In the genomic region with DNA sequence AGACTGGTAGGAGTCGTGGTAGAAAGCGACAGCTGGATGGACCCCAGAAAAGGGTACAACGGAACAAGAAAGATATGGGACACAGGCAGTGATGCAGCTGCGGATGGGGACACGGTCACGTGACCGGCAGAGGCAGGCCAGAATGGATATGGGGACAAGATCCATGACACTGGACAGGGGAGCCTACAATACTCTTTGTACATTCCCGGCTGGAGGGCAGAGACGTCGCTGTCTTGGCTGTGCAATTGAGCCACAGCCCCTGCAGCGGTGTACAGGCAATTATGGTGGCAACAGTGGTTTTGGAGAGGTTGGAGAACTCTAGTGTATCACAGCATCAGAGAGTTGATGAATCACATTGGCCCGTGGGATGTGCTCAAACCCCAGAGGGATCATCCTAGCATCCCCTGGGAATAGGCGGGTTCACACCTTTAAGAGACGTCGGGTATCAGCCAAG, we compare ENCODE assay signal across 8 mouse cellular contexts. TPM values are rescaled to one million over a fixed set of nuclear protein-coding genes. Genes with fewer than 3 reads are reported as not detected.
A peak's percentile ranks its signal among the peaks of the same experiment; 100 is the strongest.
DNase-seq lines count a peak whose midpoint lies in the region; ATAC-seq and TF ChIP-seq lines count a peak whose summit lies in the region.

No protein-coding gene starts in this region.

- H3K36me3 ChIP-seq in ES-E14 (ENCODE audit: control insufficient read depth, insufficient read depth, low read length, poor library complexity, severe bottlenecking) = no peaks in the 10 kb centered on the region
- H3K36me3 ChIP-seq in erythroblast, embryonic 14.5 days (ENCODE audit: control insufficient read depth) = peaks cover 51% of the 10 kb centered on the region
- no peaks in the 10 kb centered on the region for H3K36me3 ChIP-seq in hindbrain, postnatal 0 days (ENCODE audit: insufficient read depth, low read length)
- H3K36me3 ChIP-seq in liver, embryonic 16.5 days (ENCODE audit: control insufficient read depth, insufficient read depth) = no peaks in the 10 kb centered on the region
- H3K36me3 ChIP-seq in neural tube, embryonic 14.5 days (ENCODE audit: control insufficient read depth, insufficient read depth, low read length) = no peaks in the 10 kb centered on the region

- intact Hi-C loops in gastrocnemius, postnatal 36 days (cut with DNase I) = no loop called here

- TF ChIP-seq CTCF in hindbrain, postnatal 0 days (IDR thresholded peaks at IDR 0.05; ENCODE audit: low read depth) = no peak

- in situ Hi-C loops in ES-E14 (cut with MboI; ENCODE audit: low sequenced_read_pairs in 2 of 2, unreplicated experiment in 2 of 2) = no loop called here

- no peaks in the 10 kb centered on the region for H3K9me3 ChIP-seq in ES-E14 (ENCODE audit: control insufficient read depth, insufficient read depth, low read depth, low read length)
- H3K9me3 ChIP-seq in erythroblast, embryonic 14.5 days (ENCODE audit: control insufficient read depth, low read length) = no peaks in the 10 kb centered on the region
- no peaks in the 10 kb centered on the region for H3K9me3 ChIP-seq in hindbrain, postnatal 0 days (ENCODE audit: low read length)
- no peaks in the 10 kb centered on the region for H3K9me3 ChIP-seq in liver, embryonic 16.5 days (replicated peaks; ENCODE audit: control insufficient read depth, low read length)
- H3K9me3 ChIP-seq in neural tube, embryonic 14.5 days (ENCODE audit: control insufficient read depth, low read length) = no peaks in the 10 kb centered on the region

- H3K9ac ChIP-seq in ES-E14 (ENCODE audit: insufficient read depth, low read depth, low read length, poor library complexity, severe bottlenecking) = peak overlapping the region; percentile 71
- peak overlapping the region; percentile 79 for H3K9ac ChIP-seq in hindbrain, postnatal 0 days (replicated peaks; ENCODE audit: low read length)
- H3K9ac ChIP-seq in liver, embryonic 16.5 days (ENCODE audit: low read depth, low read length) = peak overlapping the region; percentile 87
- H3K9ac ChIP-seq in neural tube, embryonic 14.5 days (replicated peaks; ENCODE audit: low read depth, low read length) = peak overlapping the region; percentile 83

- WGBS in hindbrain, postnatal 0 days = 5% methylated on average over 15 of the region's 15 CpGs
- 4% methylated on average over 15 of the region's 15 CpGs for WGBS in liver, embryonic 16.5 days (ENCODE audit: insufficient replicate concordance)
- 3% methylated on average over 15 of the region's 15 CpGs for WGBS in neural tube, embryonic 14.5 days

- H3K27me3 ChIP-seq in erythroblast, embryonic 14.5 days (ENCODE audit: control insufficient read depth) = no peaks in the 10 kb centered on the region
- H3K27me3 ChIP-seq in hindbrain, postnatal 0 days (ENCODE audit: insufficient read depth, low read length) = no peaks in the 10 kb centered on the region
- peaks cover 6% of the 10 kb centered on the region; the same call in 1 of the 2 replicates for H3K27me3 ChIP-seq in liver, embryonic 16.5 days (ENCODE audit: control insufficient read depth, insufficient read depth, low read depth, low read length)
- H3K27me3 ChIP-seq in neural tube, embryonic 14.5 days (ENCODE audit: control insufficient read depth, insufficient read depth, low read length) = 0 out of 2 replicates have a peak, but pooled peaks cover 4% of the 10 kb centered on the region

- no peak overlapping the region for H3K27ac ChIP-seq in ES-E14 (ENCODE audit: insufficient read depth, low read depth, low read length, poor library complexity, severe bottlenecking)
- peak overlapping the region; percentile 79 for H3K27ac ChIP-seq in hindbrain, postnatal 0 days
- peak overlapping the region; percentile 93 for H3K27ac ChIP-seq in liver, embryonic 16.5 days (ENCODE audit: low read length)
- peak overlapping the region; percentile 72 for H3K27ac ChIP-seq in neural tube, embryonic 14.5 days (ENCODE audit: low read depth, low read length)

- peak; percentile 50 for DNase-seq in gastrocnemius, postnatal 10 days
- no peak for DNase-seq in gastrocnemius, postnatal 36 days
- DNase-seq in ES-E14 (ENCODE audit: low read depth, low spot score) = no peak
- DNase-seq in hindbrain, postnatal 0 days (ENCODE audit: low spot score) = peak; percentile 54
- DNase-seq in urinary bladder, postnatal 25 days (ENCODE audit: low spot score) = no peak

- peak overlapping the region; percentile 93 for H3K4me2 ChIP-seq in hindbrain, postnatal 0 days (ENCODE audit: low read depth, low read length)
- peak overlapping the region; percentile 100 for H3K4me2 ChIP-seq in liver, embryonic 16.5 days (ENCODE audit: low read depth, low read length)
- H3K4me2 ChIP-seq in neural tube, embryonic 14.5 days (ENCODE audit: low read depth, low read length) = peak overlapping the region; percentile 92

- ATAC-seq in hindbrain, postnatal 0 days = no peak
- peak; percentile 2; the same call in 1 of the 2 replicates for ATAC-seq in liver, embryonic 16.5 days (ENCODE audit: low read depth)
- peak; percentile 19 for ATAC-seq in neural tube, embryonic 14.5 days (ENCODE audit: low read depth)

- H3K4me1 ChIP-seq in ES-E14 (ENCODE audit: control insufficient read depth in 2 of 2, insufficient read depth in 2 of 2, low read length in 2 of 2, poor library complexity in 1 of 2) = peaks cover 12 to 37% of the 10 kb centered on the region in 2 experiments
- H3K4me1 ChIP-seq in erythroblast, embryonic 14.5 days (ENCODE audit: control insufficient read depth) = peaks cover 100% of the 10 kb centered on the region
- peaks cover 69% of the 10 kb centered on the region for H3K4me1 ChIP-seq in hindbrain, postnatal 0 days (ENCODE audit: insufficient read depth, low read length)
- peaks cover 93% of the 10 kb centered on the region for H3K4me1 ChIP-seq in liver, embryonic 16.5 days (ENCODE audit: control insufficient read depth, low read depth, low read length)
- H3K4me1 ChIP-seq in neural tube, embryonic 14.5 days (ENCODE audit: control insufficient read depth, insufficient read depth, low read length) = peaks cover 56% of the 10 kb centered on the region

- H3K4me3 ChIP-seq in ES-E14 (ENCODE audit: insufficient read depth in 1 of 2, low read depth in 1 of 2, low read length in 2 of 2, poor library complexity in 1 of 2, severe bottlenecking in 1 of 2) = peak overlapping the region; percentile 75 to 82
- peak overlapping the region; percentile 78 for H3K4me3 ChIP-seq in erythroblast, embryonic 14.5 days (replicated peaks)
- peak overlapping the region; percentile 72 for H3K4me3 ChIP-seq in hindbrain, postnatal 0 days (ENCODE audit: low read length)
- peak overlapping the region; percentile 78 for H3K4me3 ChIP-seq in liver, embryonic 16.5 days (ENCODE audit: low read depth, low read length)
- peak overlapping the region; percentile 70 for H3K4me3 ChIP-seq in neural tube, embryonic 14.5 days (ENCODE audit: low read depth, low read length)

TF ChIP-seq in ES-E14, 5 proteins besides CTCF, POLR2A, EP300 and RAD21 (continues in another document):
- TF ChIP-seq ZC3H11A (IDR thresholded peaks at IDR 0.05; ENCODE audit: borderline replicate concordance, low read depth, low read length) = no peak

RNA-seq across cellular contexts. Expression of gene Tbc1d24, which starts 0.6 kb away (rescaled TPM):
- total RNA-seq in gastrocnemius, postnatal 10 days (2021) = 1 to 10 TPM; 5.8 to 8.9 TPM
- 1 to 10 TPM; 2.9 to 4.4 TPM for total RNA-seq in gastrocnemius, postnatal 36 days (2021)
- 14.1 and 20.4 TPM in 2 replicates for total RNA-seq in ES-E14 (2012; rRNA removed)
- polyA plus RNA-seq in erythroblast, embryonic 14.5 days (2012) = 0.44 and 0.61 TPM in 2 replicates
- total RNA-seq in hindbrain, postnatal 0 days (2014; rRNA removed) = 145 and 151 TPM in 2 replicates
- 21.1 and 22.8 TPM in 2 replicates for polyA plus RNA-seq in hindbrain, postnatal 0 days (2015; fragmentation: Nextera tagmentation; extraction: Ambion mirVana)
- 7.0 and 7.4 TPM in 2 replicates for polyA plus RNA-seq in liver, embryonic 16.5 days (2015; fragmentation: Nextera tagmentation; extraction: Ambion mirVana)
- 29.2 and 34.7 TPM in 2 replicates for polyA plus RNA-seq in neural tube, embryonic 14.5 days (2014; fragmentation: Nextera tagmentation; extraction: Ambion mirVana)

RNA-seq across cellular contexts. Expression of gene Ntn3, which starts 3.4 kb away (rescaled TPM):
- 1 to 10 TPM; 1.6 to 2.5 TPM for total RNA-seq in gastrocnemius, postnatal 10 days (2021)
- total RNA-seq in gastrocnemius, postnatal 36 days (2021) = under 1 TPM; 0.33 to 0.35 TPM
- total RNA-seq in ES-E14 (2012; rRNA removed) = 2.7 and 4.1 TPM in 2 replicates
- polyA plus RNA-seq in erythroblast, embryonic 14.5 days (2012) = 0.36 and 0.47 TPM in 2 replicates
- 26.9 and 32.5 TPM in 2 replicates for total RNA-seq in hindbrain, postnatal 0 days (2014; rRNA removed)
- polyA plus RNA-seq in hindbrain, postnatal 0 days (2015; fragmentation: Nextera tagmentation; extraction: Ambion mirVana) = 4.1 and 4.3 TPM in 2 replicates
- 0.65 and 0.78 TPM in 2 replicates for polyA plus RNA-seq in liver, embryonic 16.5 days (2015; fragmentation: Nextera tagmentation; extraction: Ambion mirVana)
- polyA plus RNA-seq in neural tube, embryonic 14.5 days (2014; fragmentation: Nextera tagmentation; extraction: Ambion mirVana) = 5.0 and 5.3 TPM in 2 replicates

RNA-seq across cellular contexts. Expression of gene Tedc2, which starts 14.7 kb away (rescaled TPM):
- total RNA-seq in gastrocnemius, postnatal 10 days (2021) = 1 to 10 TPM; 2.5 to 4.0 TPM
- 1 to 10 TPM in 1 of 2 experiments, under 1 TPM in 1; 0.96 to 1.1 TPM for total RNA-seq in gastrocnemius, postnatal 36 days (2021)
- total RNA-seq in ES-E14 (2012; rRNA removed) = 31.3 and 35.8 TPM in 2 replicates
- 5.8 and 7.7 TPM in 2 replicates for polyA plus RNA-seq in erythroblast, embryonic 14.5 days (2012)
- 18.5 and 19.3 TPM in 2 replicates for total RNA-seq in hindbrain, postnatal 0 days (2014; rRNA removed)
- polyA plus RNA-seq in hindbrain, postnatal 0 days (2015; fragmentation: Nextera tagmentation; extraction: Ambion mirVana) = 9.8 and 10.2 TPM in 2 replicates
- 7.1 and 7.4 TPM in 2 replicates for polyA plus RNA-seq in liver, embryonic 16.5 days (2015; fragmentation: Nextera tagmentation; extraction: Ambion mirVana)
- polyA plus RNA-seq in neural tube, embryonic 14.5 days (2014; fragmentation: Nextera tagmentation; extraction: Ambion mirVana) = 10.0 and 11.2 TPM in 2 replicates

RNA-seq across cellular contexts. Expression of gene Atp6v0c, which starts 36.4 kb away (rescaled TPM):
- 100 to 1,000 TPM; 180 to 191 TPM for total RNA-seq in gastrocnemius, postnatal 10 days (2021)
- total RNA-seq in gastrocnemius, postnatal 36 days (2021) = 100 to 1,000 TPM; 142 to 153 TPM
- total RNA-seq in ES-E14 (2012; rRNA removed) = 129 and 159 TPM in 2 replicates
- 65.8 and 80.2 TPM in 2 replicates for polyA plus RNA-seq in erythroblast, embryonic 14.5 days (2012)
- total RNA-seq in hindbrain, postnatal 0 days (2014; rRNA removed) = 780 and 854 TPM in 2 replicates
- 2,172 and 2,275 TPM in 2 replicates for polyA plus RNA-seq in hindbrain, postnatal 0 days (2015; fragmentation: Nextera tagmentation; extraction: Ambion mirVana)
- polyA plus RNA-seq in liver, embryonic 16.5 days (2015; fragmentation: Nextera tagmentation; extraction: Ambion mirVana) = 352 and 382 TPM in 2 replicates
- polyA plus RNA-seq in neural tube, embryonic 14.5 days (2014; fragmentation: Nextera tagmentation; extraction: Ambion mirVana) = 1,444 and 1,794 TPM in 2 replicates

RNA-seq across cellular contexts. Expression of gene Amdhd2, which starts 42.4 kb away (rescaled TPM):
- 10 to 100 TPM; 12.0 to 16.6 TPM for total RNA-seq in gastrocnemius, postnatal 10 days (2021)
- 10 to 100 TPM in 1 of 2 experiments, 1 to 10 TPM in 1; 8.4 to 10.4 TPM for total RNA-seq in gastrocnemius, postnatal 36 days (2021)
- 28.5 and 35.3 TPM in 2 replicates for total RNA-seq in ES-E14 (2012; rRNA removed)
- polyA plus RNA-seq in erythroblast, embryonic 14.5 days (2012) = 7.0 and 9.1 TPM in 2 replicates
- total RNA-seq in hindbrain, postnatal 0 days (2014; rRNA removed) = 42.0 and 53.0 TPM in 2 replicates
- 38.4 and 40.0 TPM in 2 replicates for polyA plus RNA-seq in hindbrain, postnatal 0 days (2015; fragmentation: Nextera tagmentation; extraction: Ambion mirVana)
- polyA plus RNA-seq in liver, embryonic 16.5 days (2015; fragmentation: Nextera tagmentation; extraction: Ambion mirVana) = 20.7 and 25.0 TPM in 2 replicates
- 28.8 and 31.6 TPM in 2 replicates for polyA plus RNA-seq in neural tube, embryonic 14.5 days (2014; fragmentation: Nextera tagmentation; extraction: Ambion mirVana)

Comparison
In these comparisons a context has a peak if more than half of its experiments do, and no peak if none do; other contexts are left out.
1. DNase-seq: peak in gastrocnemius, postnatal 10 days (single experiment) and hindbrain, postnatal 0 days (single experiment); none in gastrocnemius, postnatal 36 days (0 of 2), ES-E14 (single experiment) and urinary bladder, postnatal 25 days (single experiment).
2. Peak in every context shown above with its lines, with median percentiles within 50 percentile points of each other: H3K4me3 ChIP-seq, H3K9ac ChIP-seq and H3K4me2 ChIP-seq.